Mouse (Mus musculus) left cerebral cortex, postnatal 4 days (tissue): Measurements from ENCODE around the gene H2afb1. TPM values are rescaled to one million over a fixed set of nuclear protein-coding genes. Genes with fewer than 3 reads are reported as not detected.
"Not testable (repeated sequence)": the region's sequence is repeated elsewhere in the genome, so short reads cannot be mapped to it uniquely, and the experiment has no call there.

Experiments used
- DNase-seq: peaks from one replicate; pipeline ENCODE4 v3.0.0-alpha.2; 2022
- intact Hi-C: fragments of 180-260 bp; cut with DNase I; formaldehyde crosslinking; loops from one replicate; pipeline ENCODE4 v1.15.1; 2025
- total RNA-seq, 2 experiments: library from RNA; stranded (reverse); gene quantifications; 2 replicates each; pipeline ENCODE4 v1.2.3; 2021

Gene H2afb1
- not detected for total RNA-seq

DNA sequence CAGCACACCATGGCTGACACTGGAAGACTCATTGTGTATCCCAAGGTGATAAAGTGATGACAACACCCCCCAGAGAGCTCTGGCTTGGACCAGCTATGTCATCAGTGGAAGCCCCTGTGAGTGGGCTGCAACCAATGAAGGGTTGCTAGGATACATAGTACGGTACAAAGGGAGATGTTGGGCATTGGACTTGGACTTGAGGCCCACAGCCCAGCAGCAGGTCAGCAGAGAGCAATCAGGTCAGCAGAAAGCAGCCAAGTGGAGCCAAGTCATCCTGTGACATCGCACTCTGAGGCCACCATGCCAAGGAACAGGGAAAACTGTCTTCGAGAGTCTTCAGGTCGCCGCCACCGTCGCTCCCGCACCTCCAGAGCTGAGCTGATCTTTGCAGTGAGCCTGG lies at the start of gene H2afb1:
H2afb1 (plus strand) TSS at position 301 of the 400 bp plus-strand sequence.
- intact Hi-C loops, DNase-seq: not testable (repeated sequence)

DNA sequence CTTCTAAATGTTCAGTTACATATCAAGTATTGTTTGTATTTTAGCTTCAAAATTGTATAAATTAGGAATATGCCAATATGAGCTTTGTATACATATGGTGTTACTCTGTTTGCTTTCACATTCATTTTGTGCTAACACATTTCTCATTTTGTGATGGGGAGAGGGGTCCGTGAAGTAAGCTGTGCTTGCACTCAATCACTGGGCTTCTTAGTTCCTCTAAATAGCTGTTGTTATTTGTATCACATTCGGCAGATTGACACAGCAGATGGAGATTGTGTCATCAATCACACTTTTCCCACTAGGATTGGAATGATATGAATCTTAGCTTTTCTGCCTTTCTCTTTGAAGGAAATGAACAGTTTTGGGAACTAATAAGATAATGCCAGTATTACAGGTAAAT lies 21.5 kb downstream of the H2afb1 start:
- DNase-seq: no peak

More for the DNA sequence above, 21.5 kb downstream of the H2afb1 start:
- intact Hi-C loops: no loop called here
